Mouse (Mus musculus) embryonic facial prominence, embryonic 14.5 days (tissue): ENCODE data around the gene Phf23. TPM values are rescaled to one million over a fixed set of nuclear protein-coding genes. Genes with fewer than 3 reads are reported as not detected.
A peak's percentile ranks its signal among the peaks of the same experiment; 100 is the strongest.

Experiments used
- ATAC-seq: fragments of 200-750 bp; cut with Nextera tagmentation; 2 replicates; pipeline ENCODE4 v1.8.0; 2017; ENCODE audit warnings: low read depth, moderate number of reproducible peaks, moderate TSS enrichment
- DNase-seq: peaks from one replicate; pipeline ENCODE4 v3.0.0-alpha.2; 2015; ENCODE audit warnings: low spot score
- H3K27ac ChIP-seq: fragments of 300-500 bp; sonication (generic); replicated peaks from 2 replicates; pipeline ENCODE4 v1.5.1; 2014; ENCODE audit warnings: low read depth, mild to moderate bottlenecking, low read length, moderate library complexity
- H3K27me3 ChIP-seq: fragments of 300-500 bp; sonication (generic); replicated peaks from 2 replicates; pipeline ENCODE4 v1.6.1; 2014; ENCODE audit warnings: low read length; ENCODE audit not compliant: control insufficient read depth, insufficient read depth
- H3K36me3 ChIP-seq: fragments of 300-500 bp; sonication (generic); 2 replicates; pipeline ENCODE4 v1.6.1; 2014; ENCODE audit warnings: low read length, mixed read lengths; ENCODE audit not compliant: control insufficient read depth, insufficient read depth
- H3K4me1 ChIP-seq: fragments of 300-500 bp; sonication (generic); 2 replicates; pipeline ENCODE4 v1.6.1; 2014; ENCODE audit warnings: antibody characterized with exemption, low read length; ENCODE audit not compliant: control insufficient read depth, insufficient read depth
- H3K4me2 ChIP-seq: fragments of 300-500 bp; sonication (generic); 2 replicates; pipeline ENCODE4 v1.6.1; 2014; ENCODE audit warnings: low read depth, mild to moderate bottlenecking, low read length, moderate library complexity, mixed read lengths
- H3K4me3 ChIP-seq: fragments of 300-500 bp; sonication (generic); 2 replicates; pipeline ENCODE4 v1.5.1; 2014; ENCODE audit warnings: low read depth, mild to moderate bottlenecking, low read length
- H3K9ac ChIP-seq: fragments of 300-500 bp; sonication (generic); 2 replicates; pipeline ENCODE4 v1.6.1; 2014; ENCODE audit warnings: low read depth, mild to moderate bottlenecking, low read length, moderate library complexity, mixed read lengths
- H3K9me3 ChIP-seq: fragments of 300-500 bp; sonication (generic); 2 replicates; pipeline ENCODE4 v1.6.1; 2016; ENCODE audit warnings: low read length; ENCODE audit not compliant: control insufficient read depth
- WGBS: fragments of 180-500 bp; shearing (Covaris S2); extraction: QIAGEN DNeasy Blood & Tissue Kit; methylation state at CpG from one replicate; pipeline ENCODE4 v1.1.7; 2014; 5-methylcytosine and 5-hydroxymethylcytosine counted together
- polyA plus RNA-seq: library from polyadenylated mRNA; unstranded; fragments of >200 nt; fragmentation: Nextera tagmentation; extraction: Ambion mirVana; gene quantifications from 2 replicates; pipeline ENCODE4 v1.2.1, GENCODE M21; 2014

The Phf23 gene
- 47.0 and 49.3 TPM in 2 replicates for polyA plus RNA-seq

DNA sequence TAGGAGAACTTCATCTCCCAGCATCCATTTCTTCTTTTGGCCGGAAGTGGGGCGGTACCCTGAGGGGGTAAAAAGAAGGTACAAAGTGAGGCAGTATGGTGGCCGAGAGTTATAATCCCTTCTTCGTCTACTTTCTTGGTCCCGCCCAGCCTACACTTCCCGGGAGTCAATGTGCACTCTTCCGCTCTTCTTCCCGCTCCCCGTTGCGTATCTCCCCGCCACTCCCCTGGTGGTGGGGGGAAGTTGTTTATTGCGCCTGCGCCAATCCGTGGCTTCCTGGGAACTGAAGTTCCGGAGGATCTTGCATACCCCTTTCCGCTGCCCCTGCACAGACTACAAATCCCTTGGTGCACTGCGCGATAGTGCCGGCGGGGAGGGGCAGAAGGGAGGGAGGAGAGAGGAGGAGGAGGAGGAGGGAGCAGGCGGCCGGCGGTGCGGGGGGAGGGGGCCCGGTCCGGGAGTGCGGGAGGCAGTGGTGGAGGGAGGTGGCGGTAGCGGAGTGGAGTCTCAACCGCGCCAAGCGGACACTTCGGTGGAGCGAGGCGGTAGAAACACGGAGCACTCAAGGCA lies at the start of gene Phf23:
Phf23 (plus strand) TSS at position 387 of the 570 bp plus-strand sequence.
- Histone ChIP-seq H3K4me2 (peak within 1 kb of the TSS; percentile 49), H3K4me3 (peak within 1 kb of the TSS; percentile 64), H3K4me1 (peaks cover 16% of the 10 kb centered on the region), H3K36me3 (peaks cover 46% of the 10 kb centered on the region), H3K27ac (peak within 1 kb of the TSS; percentile 98), H3K9ac (peak within 1 kb of the TSS; percentile 96), H3K9me3 (no peaks in the 10 kb centered on the region), H3K27me3 (no peaks in the 10 kb centered on the region)
- WGBS = under 1% methylated on average over 36 of the region's 36 CpGs
- ATAC-seq = peak; percentile 86
- DNase-seq = peak; percentile 100

DNA sequence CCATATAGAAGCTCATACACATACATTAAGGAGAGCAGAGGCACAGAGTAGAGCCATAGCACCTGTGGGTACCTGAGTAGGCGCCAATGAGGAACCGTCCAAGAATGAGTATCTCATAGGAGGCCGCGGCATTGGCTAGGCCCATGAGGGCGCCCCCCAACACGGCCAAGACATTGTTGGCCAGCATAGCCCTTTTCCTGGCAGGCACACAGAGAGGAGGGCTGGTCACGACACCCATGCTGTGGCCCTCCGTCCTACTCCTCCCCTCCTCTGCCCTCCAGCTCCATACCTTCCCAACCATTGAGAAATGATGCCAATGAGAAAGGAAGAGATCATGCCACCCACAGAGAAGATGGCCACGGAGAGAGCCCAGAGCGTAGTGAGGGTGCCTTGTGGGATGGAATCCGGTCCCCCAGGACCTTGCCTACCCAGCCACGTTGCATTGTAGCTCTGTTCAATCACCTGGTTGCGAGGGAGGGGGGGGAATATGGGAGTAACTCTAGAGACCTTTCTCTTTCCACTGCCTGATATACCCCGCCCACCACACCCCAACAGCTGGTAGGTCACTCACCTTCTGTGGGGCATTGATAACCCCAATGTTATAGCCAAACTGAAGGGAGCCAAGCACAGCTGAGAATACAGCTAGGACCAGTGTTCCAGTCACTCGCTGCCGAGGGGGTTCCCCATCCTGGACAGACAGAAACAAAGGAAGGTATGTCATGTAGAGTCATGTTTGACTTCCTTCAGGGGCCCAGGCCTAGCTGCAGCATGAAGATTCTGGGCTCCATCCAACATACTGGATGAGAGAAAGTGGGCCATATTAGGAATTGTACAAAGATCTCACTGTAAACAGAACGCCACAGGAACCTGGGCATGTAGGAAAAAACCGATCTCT lies 49.3 kb upstream of the Phf23 start:
- H3K9me3 ChIP-seq = no peaks in the 10 kb centered on the region
- ATAC-seq (no peak), DNase-seq (no peak)
- H3K9ac ChIP-seq = peak overlapping the region; percentile 67
- WGBS = 89% methylated on average over 18 of the region's 18 CpGs
- H3K4me3 ChIP-seq = peak overlapping the region; percentile 61
- H3K4me1 ChIP-seq = peaks cover 10% of the 10 kb centered on the region
- H3K36me3 ChIP-seq = peaks cover 40% of the 10 kb centered on the region
- peak overlapping the region; percentile 86 for H3K4me2 ChIP-seq
- no peaks in the 10 kb centered on the region for H3K27me3 ChIP-seq
- H3K27ac ChIP-seq = peak overlapping the region; percentile 92; the same call in 1 of the 2 replicates

DNA sequence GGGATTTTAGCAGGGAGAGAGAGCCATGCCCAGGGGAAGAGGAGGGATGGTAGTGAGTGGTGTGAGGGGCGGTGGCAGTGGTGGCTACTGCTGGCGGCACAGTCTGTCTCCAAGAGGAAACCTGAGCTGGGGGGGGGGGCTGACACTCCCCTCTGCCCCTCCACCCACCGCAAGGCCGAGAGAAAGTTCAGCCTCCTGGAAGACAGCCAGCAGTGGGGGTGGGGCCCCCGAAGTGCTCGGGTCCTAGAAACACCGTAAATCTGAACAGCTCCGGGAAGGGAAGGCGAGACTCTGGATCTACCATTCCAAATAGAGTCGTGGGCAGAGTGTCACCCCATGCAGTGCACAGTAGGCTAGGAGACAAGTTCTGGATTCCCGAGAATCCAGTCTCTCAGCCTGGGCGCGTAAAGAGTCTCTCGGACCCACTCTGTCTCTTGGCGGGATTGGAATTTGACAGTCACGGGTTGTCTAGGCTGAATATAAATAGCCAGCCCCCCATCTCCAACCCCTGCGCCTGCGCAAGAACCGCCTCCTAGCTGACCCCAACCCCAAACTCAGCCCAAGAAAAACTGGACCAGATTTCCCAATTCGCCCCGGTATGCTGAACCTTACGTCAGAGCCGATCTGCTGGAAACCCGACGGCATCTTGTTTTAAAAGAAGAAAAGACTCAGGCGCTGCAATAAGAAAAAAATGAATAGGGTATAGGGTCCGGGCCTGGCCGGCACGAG lies 48.1 kb upstream of the Phf23 start:
- Histone ChIP-seq H3K27ac (peak overlapping the region; percentile 92), H3K27me3 (no peaks in the 10 kb centered on the region), H3K36me3 (peaks cover 33% of the 10 kb centered on the region), H3K9me3 (no peaks in the 10 kb centered on the region), H3K4me1 (peaks cover 10% of the 10 kb centered on the region), H3K4me3 (peak overlapping the region; percentile 61), H3K4me2 (peak overlapping the region; percentile 86), H3K9ac (peak overlapping the region; percentile 67)
- WGBS = 2% methylated on average over 25 of the region's 29 CpGs
- DNase-seq (peak; percentile 77), ATAC-seq (peak; percentile 62)

DNA sequence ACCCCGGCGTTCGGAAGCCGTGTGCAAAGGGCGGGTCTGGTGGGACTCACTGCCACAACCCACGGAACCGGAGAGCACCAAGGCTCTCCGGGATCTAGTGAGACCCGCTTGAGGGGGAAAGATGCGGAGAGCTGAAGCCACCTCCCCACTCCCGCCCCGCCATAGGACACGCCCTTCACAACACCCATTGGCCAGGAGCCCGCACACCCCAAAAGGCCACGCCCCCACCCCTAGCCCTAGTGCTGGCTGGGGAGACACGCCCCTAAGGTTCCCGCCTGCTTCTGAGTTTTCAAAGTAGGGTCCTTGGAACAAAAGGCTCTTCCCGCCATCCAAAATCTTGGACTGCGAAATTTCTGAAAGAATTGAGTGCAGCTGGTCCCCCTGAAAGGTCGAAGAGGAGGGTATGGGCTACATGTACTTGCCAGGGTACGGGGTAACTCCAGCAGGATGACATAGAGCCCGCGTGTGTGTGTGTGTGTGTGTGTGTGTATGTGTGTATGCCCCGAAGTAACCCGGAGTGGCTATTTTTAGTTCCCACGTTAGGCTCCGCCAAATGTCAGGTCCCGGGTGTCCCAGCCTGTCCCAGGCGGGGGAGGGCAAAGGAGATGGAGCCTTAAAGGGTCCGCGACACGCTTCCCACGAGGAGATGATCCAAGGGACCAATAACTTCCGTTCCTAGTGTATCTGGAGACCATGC lies 47.4 kb upstream of the Phf23 start, which contains the start of gene Slc2a4:
Slc2a4 (minus strand) TSS at position 123 of the 697 bp plus-strand sequence.
- Histone ChIP-seq H3K9me3 (no peaks in the 10 kb centered on the region), H3K4me1 (peaks cover 10% of the 10 kb centered on the region), H3K4me3 (peak within 1 kb of the TSS; percentile 61), H3K9ac (peak within 1 kb of the TSS; percentile 67), H3K4me2 (peak within 1 kb of the TSS; percentile 86), H3K36me3 (peaks cover 26% of the 10 kb centered on the region), H3K27ac (peak within 1 kb of the TSS; percentile 92), H3K27me3 (no peaks in the 10 kb centered on the region)
- under 1% methylated on average over 32 of the region's 34 CpGs for WGBS
- DNase-seq (peak; percentile 98), ATAC-seq (peak; percentile 94)

DNA sequence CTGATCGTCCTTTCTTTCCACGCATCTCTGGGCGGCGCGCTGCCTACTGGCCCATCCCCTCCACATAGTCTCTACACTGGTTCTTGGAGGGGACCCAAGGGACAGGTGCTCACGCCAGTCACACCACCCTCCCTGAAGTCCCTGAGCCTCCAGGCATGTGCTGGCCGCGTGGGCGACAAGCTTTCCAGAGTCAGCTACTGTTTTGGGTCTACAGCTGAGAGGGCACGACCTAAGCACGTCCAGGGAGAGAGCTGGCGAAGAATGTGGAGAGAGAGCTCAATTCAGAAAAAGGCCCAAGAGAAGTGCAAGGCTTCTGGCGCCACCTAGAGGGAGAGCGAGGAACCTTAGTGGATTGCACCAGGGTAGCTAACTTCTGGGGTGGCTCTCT lies 46.8 kb upstream of the Phf23 start:
- peak; percentile 45 for ATAC-seq
- Histone ChIP-seq H3K4me2 (peak overlapping the region; percentile 86), H3K27me3 (no peaks in the 10 kb centered on the region), H3K4me3 (peak overlapping the region; percentile 61), H3K27ac (peak overlapping the region; percentile 92), H3K4me1 (peaks cover 10% of the 10 kb centered on the region), H3K9ac (peak overlapping the region; percentile 67), H3K9me3 (no peaks in the 10 kb centered on the region), H3K36me3 (peaks cover 21% of the 10 kb centered on the region)
- WGBS = under 1% methylated on average over 13 of the region's 14 CpGs
- DNase-seq = peak; percentile 93

DNA sequence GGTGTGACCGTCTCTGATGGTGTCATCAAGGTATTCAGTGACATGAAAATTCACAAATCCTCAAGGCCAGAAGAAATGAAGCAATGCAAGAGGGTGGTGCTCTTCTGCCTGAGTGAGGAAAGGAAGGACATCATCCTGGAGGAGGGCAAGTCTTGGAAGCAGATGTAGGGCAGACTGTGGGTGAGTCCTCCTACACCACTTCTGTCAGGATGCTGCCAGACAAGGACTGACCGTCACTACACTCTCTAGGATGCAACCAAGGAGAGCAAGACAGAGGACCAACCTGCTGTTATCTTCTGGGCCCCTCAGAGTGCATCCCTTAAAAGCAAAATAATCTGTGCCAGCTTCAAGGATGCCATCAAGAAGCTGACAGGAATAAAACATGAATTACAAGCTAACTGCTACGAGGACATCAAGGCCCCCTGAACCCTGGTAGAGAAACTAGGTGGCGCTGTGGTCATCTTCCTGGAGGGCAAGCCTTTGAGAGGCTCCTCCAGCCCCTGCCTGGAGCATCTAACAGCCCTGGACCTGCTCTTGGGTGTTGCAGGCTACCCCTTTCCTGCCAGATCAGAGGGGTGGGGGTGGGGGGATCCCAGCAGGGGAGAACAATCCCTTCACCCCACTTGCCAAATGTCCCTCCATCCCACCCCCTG lies 44.6 kb upstream of the Phf23 start:
- no peaks in the 10 kb centered on the region for H3K27me3 ChIP-seq
- no peak overlapping the region for H3K27ac ChIP-seq
- no peak overlapping the region for H3K4me2 ChIP-seq
- peaks cover 10% of the 10 kb centered on the region for H3K4me1 ChIP-seq
- H3K9me3 ChIP-seq = no peaks in the 10 kb centered on the region
- ATAC-seq (no peak), DNase-seq (no peak)
- H3K4me3 ChIP-seq = no peak overlapping the region
- WGBS = 45% methylated on average over 4 of the region's 4 CpGs
- no peak overlapping the region for H3K9ac ChIP-seq
- H3K36me3 ChIP-seq = no peaks in the 10 kb centered on the region; the same call in 1 of the 2 replicates

DNA sequence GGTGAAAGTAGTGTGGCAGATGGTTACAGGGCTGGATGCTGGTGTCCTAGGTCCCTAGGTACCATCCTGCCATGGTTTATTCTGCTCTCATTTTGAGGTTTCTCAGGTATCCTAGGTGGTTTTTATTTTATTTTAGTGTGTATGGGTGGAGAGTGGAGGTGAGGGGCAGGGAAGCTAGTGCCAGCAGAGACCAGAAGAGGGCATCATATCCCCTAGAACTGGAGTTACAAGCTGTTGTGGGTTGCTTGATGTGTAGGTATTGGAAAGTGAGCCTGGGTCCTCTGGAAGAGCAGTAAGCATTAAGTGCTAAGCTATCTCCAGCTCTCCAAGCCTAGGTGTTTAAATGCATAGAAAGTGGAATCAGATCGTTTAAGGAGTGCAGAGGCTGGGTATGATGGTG lies 43.3 kb upstream of the Phf23 start:
- Histone ChIP-seq H3K36me3 (no peaks in the 10 kb centered on the region), H3K27ac (no peak overlapping the region)
- no peak for DNase-seq

More for the DNA sequence above, 43.3 kb upstream of the Phf23 start:
- Histone ChIP-seq H3K9ac (no peak overlapping the region), H3K4me1 (peaks cover 3% of the 10 kb centered on the region), H3K9me3 (no peaks in the 10 kb centered on the region), H3K27me3 (no peaks in the 10 kb centered on the region), H3K4me2 (no peak overlapping the region), H3K4me3 (no peak overlapping the region)
- 42% methylated on average over 1 of the region's 1 CpGs for WGBS
- ATAC-seq = no peak
